ENCODE assay signal across 10 mouse cellular contexts in the genomic region with DNA sequence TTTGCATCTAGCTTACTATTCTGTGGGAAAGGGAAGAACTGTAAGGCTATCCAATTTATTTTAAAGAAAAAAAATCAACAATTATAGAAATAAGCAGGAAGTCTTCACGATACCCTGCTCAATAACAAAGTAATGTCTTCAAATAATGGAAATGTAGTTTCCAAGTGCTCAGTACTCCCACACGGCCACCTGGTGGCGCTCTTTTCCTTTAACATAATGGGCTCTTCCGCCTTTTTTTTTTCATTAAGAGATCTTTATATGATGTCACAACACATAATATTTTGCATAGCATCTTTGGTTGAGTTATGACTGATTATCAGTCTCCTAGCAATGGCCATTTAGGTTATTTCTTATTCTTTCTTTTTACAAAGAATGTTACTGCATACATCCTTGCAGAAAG. TPM values are rescaled to one million over a fixed set of nuclear protein-coding genes. Genes with fewer than 3 reads are reported as not detected.
DNase-seq lines count a peak whose midpoint lies in the region; ATAC-seq and TF ChIP-seq lines count a peak whose summit lies in the region.
"Had no signal": no experiment of that assay in that cellular context is flagged by ENCODE, and none has a peak within 500 bp of the region (broad histone marks: within the 10 kb centered on the region; RNA-seq: fewer than 3 reads in every experiment).

No protein-coding gene starts in this region.

- no peak overlapping the region for H3K4me2 ChIP-seq in embryonic facial prominence, embryonic 11.5 days (ENCODE audit: low read depth, low read length)
- no peak overlapping the region for H3K4me2 ChIP-seq in liver, embryonic 14.5 days (ENCODE audit: low read depth)
- H3K4me2 ChIP-seq in liver, embryonic 11.5 days, result no peak overlapping the region

- peak; percentile 26; the same call in 1 of the 2 replicates for TF ChIP-seq CTCF in liver, embryonic 14.5 days (IDR thresholded peaks at IDR 0.05; ENCODE audit: low read depth)

- no peaks in the 10 kb centered on the region for H3K27me3 ChIP-seq in embryonic facial prominence, embryonic 11.5 days (ENCODE audit: control insufficient read depth, insufficient read depth, low read length)
- no peaks in the 10 kb centered on the region for H3K27me3 ChIP-seq in embryonic facial prominence, embryonic 10.5 days (replicated peaks; ENCODE audit: low read depth, poor library complexity, severe bottlenecking)
- H3K27me3 ChIP-seq in liver, embryonic 14.5 days (ENCODE audit: control insufficient read depth, insufficient read depth, low read length), result no peaks in the 10 kb centered on the region
- H3K27me3 ChIP-seq in liver, embryonic 11.5 days (replicated peaks; ENCODE audit: control insufficient read depth, insufficient read depth, low read length), result no peaks in the 10 kb centered on the region

- no peaks in the 10 kb centered on the region for H3K4me1 ChIP-seq in embryonic facial prominence, embryonic 11.5 days (ENCODE audit: control insufficient read depth, insufficient read depth, low read length)
- H3K4me1 ChIP-seq in embryonic facial prominence, embryonic 10.5 days, result no peaks in the 10 kb centered on the region
- no peaks in the 10 kb centered on the region for H3K4me1 ChIP-seq in liver, embryonic 14.5 days (replicated peaks; ENCODE audit: control insufficient read depth in 2 of 2, insufficient read depth in 2 of 2, low read length in 1 of 2)
- H3K4me1 ChIP-seq in liver, embryonic 11.5 days (replicated peaks; ENCODE audit: control insufficient read depth, insufficient read depth, low read length), result no peaks in the 10 kb centered on the region

- TF ChIP-seq EP300 in liver, embryonic 14.5 days (IDR thresholded peaks at IDR 0.05; ENCODE audit: low read depth), result no peak

- H3K9ac ChIP-seq in embryonic facial prominence, embryonic 11.5 days (replicated peaks; ENCODE audit: low read length), result no peak overlapping the region
- H3K9ac ChIP-seq in liver, embryonic 14.5 days (replicated peaks), result no peak overlapping the region
- H3K9ac ChIP-seq in liver, embryonic 11.5 days (ENCODE audit: low read depth, low read length), result no peak overlapping the region

- no peak overlapping the region for H3K4me3 ChIP-seq in embryonic facial prominence, embryonic 11.5 days (ENCODE audit: low read depth, low read length)
- no peak overlapping the region for H3K4me3 ChIP-seq in embryonic facial prominence, embryonic 10.5 days
- no peak overlapping the region for H3K4me3 ChIP-seq in liver, embryonic 14.5 days (ENCODE audit: insufficient read depth in 1 of 2, low read depth in 2 of 2, low read length in 2 of 2)
- H3K4me3 ChIP-seq in liver, embryonic 11.5 days (ENCODE audit: low read depth, low read length), result no peak overlapping the region

- DNase-seq in embryonic facial prominence, embryonic 11.5 days (ENCODE audit: low spot score), result peak; percentile 44
- no peak for DNase-seq in embryonic facial prominence, embryonic 10.5 days (ENCODE audit: low spot score)
- DNase-seq in liver, embryonic 14.5 days (ENCODE audit: low read depth in 3 of 3, low spot score in 3 of 3), result peak in 1 of 3 experiments; percentile 10
- DNase-seq in liver, embryonic 11.5 days (ENCODE audit: low spot score), result no peak
- DNase-seq in CD4-positive helper T cell, adult 2 months (ENCODE audit: low read depth, low spot score), result peak; percentile 2
- no peak for DNase-seq in gastrocnemius, adult 18-20 months (ENCODE audit: low spot score)
- DNase-seq: kidney, postnatal 14 days; lung, adult 2 months had no signal

- no peak for ATAC-seq in embryonic facial prominence, embryonic 11.5 days (replicated peaks; ENCODE audit: insufficient number of reproducible peaks, low FRiP score, low TSS enrichment, low read depth)
- no peak for ATAC-seq in liver, embryonic 14.5 days (ENCODE audit: insufficient read depth)
- no peak for ATAC-seq in liver, embryonic 11.5 days (replicated peaks; ENCODE audit: low FRiP score)
- ATAC-seq in common myeloid progenitor, adult 5-6 weeks (replicated peaks; ENCODE audit: low read depth, poor library complexity, severe bottlenecking), result peak; percentile 52
- no peak for ATAC-seq in erythroblast, adult 5-6 weeks (replicated peaks; ENCODE audit: low FRiP score, poor library complexity, severe bottlenecking)

- no peak overlapping the region for H3K27ac ChIP-seq in embryonic facial prominence, embryonic 11.5 days (replicated peaks; ENCODE audit: low read depth, low read length)
- no peak overlapping the region for H3K27ac ChIP-seq in embryonic facial prominence, embryonic 10.5 days (replicated peaks)
- no peak overlapping the region for H3K27ac ChIP-seq in liver, embryonic 14.5 days
- H3K27ac ChIP-seq in liver, embryonic 11.5 days (ENCODE audit: low read depth, low read length), result no peak overlapping the region

- 44% methylated on average over 4 of the region's 4 CpGs for WGBS in embryonic facial prominence, embryonic 11.5 days
- WGBS in embryonic facial prominence, embryonic 10.5 days, result 45% methylated on average over 4 of the region's 4 CpGs
- 29% methylated on average over 4 of the region's 4 CpGs for WGBS in liver, embryonic 14.5 days (ENCODE audit: insufficient replicate concordance)
- WGBS in liver, embryonic 11.5 days, result 43% methylated on average over 4 of the region's 4 CpGs

- H3K9me3 ChIP-seq in embryonic facial prominence, embryonic 11.5 days (replicated peaks; ENCODE audit: control insufficient read depth, low read length), result no peaks in the 10 kb centered on the region
- no peaks in the 10 kb centered on the region for H3K9me3 ChIP-seq in embryonic facial prominence, embryonic 10.5 days
- H3K9me3 ChIP-seq in liver, embryonic 14.5 days (ENCODE audit: control insufficient read depth, low read length), result no peaks in the 10 kb centered on the region
- no peaks in the 10 kb centered on the region for H3K9me3 ChIP-seq in liver, embryonic 11.5 days (ENCODE audit: control insufficient read depth, low read length)

- H3K36me3 ChIP-seq in embryonic facial prominence, embryonic 11.5 days (replicated peaks; ENCODE audit: control insufficient read depth, insufficient read depth, low read depth, low read length), result no peaks in the 10 kb centered on the region
- H3K36me3 ChIP-seq in embryonic facial prominence, embryonic 10.5 days (replicated peaks), result no peaks in the 10 kb centered on the region
- no peaks in the 10 kb centered on the region for H3K36me3 ChIP-seq in liver, embryonic 14.5 days (replicated peaks; ENCODE audit: control insufficient read depth, insufficient read depth, low read depth)
- no peaks in the 10 kb centered on the region for H3K36me3 ChIP-seq in liver, embryonic 11.5 days (ENCODE audit: control insufficient read depth, insufficient read depth, low read length)

RNA-seq across cellular contexts. Expression of a gene that starts 29.0 kb away (rescaled TPM):
- polyA plus RNA-seq in embryonic facial prominence, embryonic 11.5 days (2014; fragmentation: Nextera tagmentation; extraction: Ambion mirVana), result 6.6 and 7.8 TPM in 2 replicates
- polyA plus RNA-seq in embryonic facial prominence, embryonic 10.5 days (2016; fragmentation: Nextera tagmentation; extraction: Ambion mirVana), result 7.1 and 9.7 TPM in 2 replicates
- 1.5 and 2.4 TPM in 2 replicates for polyA plus RNA-seq in liver, embryonic 14.5 days (2012; rRNA removed)
- 4.5 and 5.4 TPM in 2 replicates for polyA plus RNA-seq in liver, embryonic 14.5 days (2014; fragmentation: Nextera tagmentation; extraction: Ambion mirVana)
- 9.7 and 14.8 TPM in 2 replicates for polyA plus RNA-seq in liver, embryonic 11.5 days (2014; fragmentation: Nextera tagmentation; extraction: Ambion mirVana)
- total RNA-seq in common myeloid progenitor, adult 5-6 weeks (2017), result 6.9 and 9.3 TPM in 2 replicates
- 1 to 10 TPM; 4.5 to 5.0 TPM for total RNA-seq in gastrocnemius, adult 18-20 months (2021)
- total RNA-seq in erythroblast, adult 5-6 weeks (2015; ENCODE audit: low replicate concordance), result 0.77 and 2.5 TPM in 2 replicates
- total RNA-seq in erythroblast, adult 5-6 weeks (2017; ENCODE audit: low replicate concordance), result 1.5 and 3.3 TPM in 2 replicates

Comparison
In these comparisons a context has a peak if more than half of its experiments do, and no peak if none do; other contexts are left out.
1. DNase-seq: peak in embryonic facial prominence, embryonic 11.5 days (single experiment) and CD4-positive helper T cell, adult 2 months (single experiment); none in embryonic facial prominence, embryonic 10.5 days (single experiment), liver, embryonic 11.5 days (single experiment) and gastrocnemius, adult 18-20 months (single experiment).